Mouse (Mus musculus) liver, adult 2 months (tissue): ENCODE data around the gene Zbtb9. TPM values are rescaled to one million over a fixed set of nuclear protein-coding genes. Genes with fewer than 3 reads are reported as not detected.

ENCODE experiments used
- DNase-seq: peaks from one replicate; pipeline ENCODE4 v3.0.0-alpha.2; 2011; ENCODE audit warnings: low read depth, low spot score; ENCODE audit errors: extremely low read depth
- H3K27ac ChIP-seq: fragments of 200-500 bp; replicated peaks from 2 replicates; pipeline ENCODE4 v1.5.1; 2012; ENCODE audit warnings: low read depth, mild to moderate bottlenecking, control low read depth, inconsistent platforms, low read length; ENCODE audit not compliant: insufficient read depth
- H3K27me3 ChIP-seq: fragments of 200-500 bp; 2 replicates; pipeline ENCODE4 v1.6.1; 2012; ENCODE audit warnings: mild to moderate bottlenecking, moderate library complexity, low read length, inconsistent platforms; ENCODE audit not compliant: control insufficient read depth, insufficient read depth
- H3K36me3 ChIP-seq: fragments of 200-500 bp; 2 replicates; pipeline ENCODE4 v1.6.1; 2012; ENCODE audit warnings: low read length, inconsistent platforms; ENCODE audit not compliant: control insufficient read depth, insufficient read depth
- H3K4me1 ChIP-seq: fragments of 200-500 bp; 2 replicates; pipeline ENCODE4 v1.6.1; 2011; ENCODE audit warnings: low read length; ENCODE audit not compliant: control insufficient read depth, insufficient read depth
- H3K4me3 ChIP-seq: fragments of 200-500 bp; 2 replicates; pipeline ENCODE4 v1.5.1; 2011; ENCODE audit warnings: low read depth, mild to moderate bottlenecking, control low read depth, low read length, moderate library complexity; ENCODE audit not compliant: insufficient read depth
- H3K79me2 ChIP-seq: fragments of 200-500 bp; 2 replicates; pipeline ENCODE4 v1.6.1; 2012; ENCODE audit warnings: inconsistent platforms, mild to moderate bottlenecking, low read length, moderate library complexity; ENCODE audit not compliant: control insufficient read depth, insufficient read depth
- H3K9ac ChIP-seq: fragments of 200-500 bp; 2 replicates; pipeline ENCODE4 v1.6.1; 2012; ENCODE audit warnings: low read depth, mild to moderate bottlenecking, control low read depth, inconsistent platforms, low read length
- CTCF ChIP-seq: fragments of 200-500 bp; IDR thresholded peaks from 2 replicates; pipeline ENCODE4 v1.5.1; 2011; ENCODE audit warnings: low read depth, low read length, control low read depth
- POLR2A ChIP-seq: fragments of 200-500 bp; IDR thresholded peaks from 2 replicates; pipeline ENCODE4 v1.6.1; 2011; ENCODE audit warnings: low read length, control low read depth; ENCODE audit not compliant: insufficient read depth; ENCODE audit errors: extremely low read depth
- WGBS: fragments of 180-500 bp; shearing (Covaris S2); methylation state at CpG from one replicate; pipeline ENCODE4 v1.1.7; 2018; 5-methylcytosine and 5-hydroxymethylcytosine counted together
- polyA plus RNA-seq: library from polyadenylated mRNA; depleted of rRNA; stranded (reverse); fragments of >200 nt; gene quantifications from 2 replicates; pipeline ENCODE4 v1.2.3, GENCODE M21; 2012; rRNA removed
- total RNA-seq: library from RNA; depleted of rRNA; stranded (reverse); fragments of >200 nt; gene quantifications from 2 replicates; pipeline ENCODE4 v1.2.3, GENCODE M21; 2014; rRNA removed

The Zbtb9 gene
- total and polyA plus RNA-seq, 2 experiments = 3.3 to 3.6 TPM

- H3K27ac ChIP-seq = peak within 1 kb of the TSS; percentile 56
- peak within 1 kb of the TSS; percentile 79 for H3K9ac ChIP-seq
- peak; percentile 5 for DNase-seq
- under 1% methylated on average over 65 of the region's 66 CpGs for WGBS
- no peaks in the 10 kb centered on the region; the same call in 1 of the 2 replicates for H3K4me1 ChIP-seq
- no peaks in the 10 kb centered on the region for H3K36me3 ChIP-seq
- H3K27me3 ChIP-seq = no peaks in the 10 kb centered on the region
- no peaks in the 10 kb centered on the region for H3K79me2 ChIP-seq
- TF ChIP-seq POLR2A (no peak), CTCF (no peak)
- peak within 1 kb of the TSS; percentile 86 for H3K4me3 ChIP-seq
Observed at GRCm38 (mm10) chr17:27056812-27057516, 84.0 kb downstream of the Zbtb9 start, which contains the start of gene Itpr3. Itpr3 (plus strand) TSS chr17:27057304.

- Histone ChIP-seq H3K27me3 (no peaks in the 10 kb centered on the region), H3K27ac (no peak overlapping the region), H3K4me1 (no peaks in the 10 kb centered on the region; the same call in 1 of the 2 replicates), H3K36me3 (no peaks in the 10 kb centered on the region), H3K79me2 (no peaks in the 10 kb centered on the region), H3K9ac (peak overlapping the region; percentile 79), H3K4me3 (peak overlapping the region; percentile 86)
- WGBS = 9% methylated on average over 24 of the region's 24 CpGs
- TF ChIP-seq POLR2A (no peak), CTCF (no peak)
- no peak for DNase-seq
Observed at GRCm38 (mm10) chr17:27057517-27058055, 84.6 kb downstream of the Zbtb9 start.

Other genes with a start within 250 kb of the Zbtb9 start
- gene Bnip1, start 192.1 kb upstream of the Zbtb9 start, total RNA-seq = 22.8 and 25.2 TPM in 2 replicates
- 17.5 and 18.4 TPM in 2 replicates for gene Bnip1, start 192.1 kb upstream of the Zbtb9 start, polyA plus RNA-seq
- gene Nkx2-5, start 128.2 kb upstream of the Zbtb9 start, total RNA-seq = not detected in 2 replicates
- gene Nkx2-5, start 128.2 kb upstream of the Zbtb9 start, polyA plus RNA-seq = not detected in 2 replicates
- gene Kifc5b, start 56.1 kb upstream of the Zbtb9 start, total RNA-seq = 0.47 and 0.55 TPM in 2 replicates
- 0.45 and 0.50 TPM in 2 replicates for gene Kifc5b, start 56.1 kb upstream of the Zbtb9 start, polyA plus RNA-seq
- gene Phf1, start 40.1 kb upstream of the Zbtb9 start, total RNA-seq = 4.2 and 5.6 TPM in 2 replicates
- gene Phf1, start 40.1 kb upstream of the Zbtb9 start, polyA plus RNA-seq = 22.0 and 35.0 TPM in 2 replicates
- gene Cuta, start 33.6 kb upstream of the Zbtb9 start, total RNA-seq = 19.6 and 21.4 TPM in 2 replicates
- 126 and 129 TPM in 2 replicates for gene Cuta, start 33.6 kb upstream of the Zbtb9 start, polyA plus RNA-seq
- 0.92 and 0.94 TPM in 2 replicates for gene Syngap1, start 31.9 kb upstream of the Zbtb9 start, total RNA-seq
- gene Syngap1, start 31.9 kb upstream of the Zbtb9 start, polyA plus RNA-seq = 1.3 and 2.3 TPM in 2 replicates
- gene Bak1, start 55.8 kb downstream of the Zbtb9 start, total RNA-seq = 5.1 and 5.6 TPM in 2 replicates
- gene Bak1, start 55.8 kb downstream of the Zbtb9 start, polyA plus RNA-seq = 21.6 and 23.1 TPM in 2 replicates
- 1.1 and 1.5 TPM in 2 replicates for gene Itpr3, start 84.1 kb downstream of the Zbtb9 start, total RNA-seq
- 0.76 and 1.0 TPM in 2 replicates for gene Itpr3, start 84.1 kb downstream of the Zbtb9 start, polyA plus RNA-seq
- 115 and 135 TPM in 2 replicates for gene Uqcc2, start 160.7 kb downstream of the Zbtb9 start, total RNA-seq
- gene Uqcc2, start 160.7 kb downstream of the Zbtb9 start, polyA plus RNA-seq = 78.9 and 101 TPM in 2 replicates
- 0.13 TPM in 1 of 2 replicates, not detected in the other for gene Ip6k3, start 194.6 kb downstream of the Zbtb9 start, total RNA-seq
- not detected in 2 replicates for gene Ip6k3, start 194.6 kb downstream of the Zbtb9 start, polyA plus RNA-seq
- 15.1 and 17.8 TPM in 2 replicates for gene Lemd2, start 231.3 kb downstream of the Zbtb9 start, total RNA-seq
- 34.8 and 45.1 TPM in 2 replicates for gene Lemd2, start 231.3 kb downstream of the Zbtb9 start, polyA plus RNA-seq